Mouse (Mus musculus) limb, embryonic 12.5 days (tissue): ENCODE results near the gene Sema6c. TPM values are rescaled to one million over a fixed set of nuclear protein-coding genes. Genes with fewer than 3 reads are reported as not detected.
"Not testable (repeated sequence)": the region's sequence is repeated elsewhere in the genome, so short reads cannot be mapped to it uniquely, and the experiment has no call there.

Experiments
- ATAC-seq: fragments of 200-750 bp; cut with Nextera tagmentation; 2 replicates; pipeline ENCODE4 v1.8.0; 2017; ENCODE audit warnings: low read depth, moderate TSS enrichment; ENCODE audit not compliant: insufficient number of reproducible peaks, insufficient read depth, low FRiP score, low TSS enrichment
- H3K27ac ChIP-seq: fragments of 300-500 bp; sonication (generic); 2 replicates; pipeline ENCODE4 v1.5.1; 2016; ENCODE audit warnings: mild to moderate bottlenecking, moderate library complexity
- H3K27me3 ChIP-seq: fragments of 300-500 bp; sonication (generic); 2 replicates; pipeline ENCODE4 v1.6.1; 2016; ENCODE audit warnings: mild to moderate bottlenecking, moderate library complexity
- H3K36me3 ChIP-seq: fragments of 300-500 bp; sonication (generic); 2 replicates; pipeline ENCODE4 v1.6.1; 2016; ENCODE audit warnings: mild to moderate bottlenecking, moderate library complexity
- H3K4me1 ChIP-seq: fragments of 300-500 bp; sonication (generic); replicated peaks from 2 replicates; pipeline ENCODE4 v1.6.1; 2016
- H3K4me2 ChIP-seq: fragments of 300-500 bp; sonication (generic); 2 replicates; pipeline ENCODE4 v1.6.1; 2016; ENCODE audit warnings: mild to moderate bottlenecking, moderate library complexity
- H3K4me3 ChIP-seq: fragments of 300-500 bp; sonication (generic); replicated peaks from 2 replicates; pipeline ENCODE4 v1.5.1; 2016; ENCODE audit warnings: mild to moderate bottlenecking
- H3K9ac ChIP-seq: fragments of 300-500 bp; sonication (generic); replicated peaks from 2 replicates; pipeline ENCODE4 v1.6.1; 2016; ENCODE audit warnings: mild to moderate bottlenecking, moderate library complexity
- H3K9me3 ChIP-seq: fragments of 300-500 bp; sonication (generic); 2 replicates; pipeline ENCODE4 v1.6.1; 2016; ENCODE audit warnings: mild to moderate bottlenecking, moderate library complexity
- WGBS: fragments of 180-500 bp; shearing (Covaris S2); methylation state at CpG from one replicate; pipeline ENCODE4 v1.1.7; 2016; 5-methylcytosine and 5-hydroxymethylcytosine counted together
- polyA plus RNA-seq: library from polyadenylated mRNA; unstranded; fragments of >200 nt; fragmentation: Nextera tagmentation; extraction: Ambion mirVana; gene quantifications from 2 replicates; pipeline ENCODE4 v1.2.1, GENCODE M21; 2016

The Sema6c gene
- polyA plus RNA-seq, 1 experiment from 2014 or later, result 23.7 TPM

GRCm38 (mm10) chr3:95186888-95187287 lies 26.6 kb downstream of the Sema6c start:
- Histone ChIP-seq H3K4me3 (no peak overlapping the region), H3K36me3 (peaks cover 86% of the 10 kb centered on the region), H3K4me1 (no peaks in the 10 kb centered on the region), H3K27me3 (no peaks in the 10 kb centered on the region), H3K4me2 (no peak overlapping the region), H3K9me3 (no peaks in the 10 kb centered on the region), H3K27ac (no peak overlapping the region), H3K9ac (no peak overlapping the region)
- WGBS, result 86% methylated on average over 6 of the region's 6 CpGs
- ATAC-seq, result no peak

GRCm38 (mm10) chr3:95194721-95195135 lies 34.5 kb downstream of the Sema6c start:
- Histone ChIP-seq H3K27ac (no peak overlapping the region), H3K36me3 (peaks cover 86% of the 10 kb centered on the region), H3K27me3 (no peaks in the 10 kb centered on the region), H3K4me2 (no peak overlapping the region), H3K9me3 (no peaks in the 10 kb centered on the region), H3K9ac (no peak overlapping the region), H3K4me1 (no peaks in the 10 kb centered on the region), H3K4me3 (no peak overlapping the region)
- ATAC-seq, result no peak
- 87% methylated on average over 6 of the region's 6 CpGs for WGBS

GRCm38 (mm10) chr3:95195772-95196171 lies 35.5 kb downstream of the Sema6c start:
- no peak for ATAC-seq
- no peaks in the 10 kb centered on the region for H3K9me3 ChIP-seq
- H3K27ac ChIP-seq, result no peak overlapping the region
- no peak overlapping the region for H3K9ac ChIP-seq
- H3K4me2 ChIP-seq, result no peak overlapping the region
- no peaks in the 10 kb centered on the region for H3K4me1 ChIP-seq
- H3K4me3 ChIP-seq, result no peak overlapping the region
- H3K36me3 ChIP-seq, result peaks cover 88% of the 10 kb centered on the region
- WGBS, result 85% methylated on average over 2 of the region's 2 CpGs
- no peaks in the 10 kb centered on the region for H3K27me3 ChIP-seq

GRCm38 (mm10) chr3:95199101-95199500 lies 38.8 kb downstream of the Sema6c start:
- WGBS, result 79% methylated on average over 1 of the region's 1 CpGs
- no peak overlapping the region for H3K27ac ChIP-seq
- no peak for ATAC-seq
- H3K4me3 ChIP-seq, result no peak overlapping the region
- H3K9ac ChIP-seq, result no peak overlapping the region
- H3K9me3 ChIP-seq, result no peaks in the 10 kb centered on the region
- H3K36me3 ChIP-seq, result peaks cover 94% of the 10 kb centered on the region
- no peaks in the 10 kb centered on the region for H3K27me3 ChIP-seq
- H3K4me2 ChIP-seq, result no peak overlapping the region
- H3K4me1 ChIP-seq, result no peaks in the 10 kb centered on the region

GRCm38 (mm10) chr3:95200132-95200531 lies 39.9 kb downstream of the Sema6c start:
- Histone ChIP-seq H3K4me3 (no peak overlapping the region), H3K4me1 (no peaks in the 10 kb centered on the region), H3K9ac (no peak overlapping the region), H3K27me3 (no peaks in the 10 kb centered on the region), H3K9me3 (no peaks in the 10 kb centered on the region), H3K36me3 (peaks cover 95% of the 10 kb centered on the region), H3K27ac (no peak overlapping the region), H3K4me2 (no peak overlapping the region)
- no peak for ATAC-seq
- WGBS, result 85% methylated on average over 7 of the region's 7 CpGs

GRCm38 (mm10) chr3:95200562-95200961 lies 40.3 kb downstream of the Sema6c start:
- no peaks in the 10 kb centered on the region for H3K9me3 ChIP-seq
- no peaks in the 10 kb centered on the region for H3K4me1 ChIP-seq
- no peak overlapping the region for H3K27ac ChIP-seq
- no peak for ATAC-seq
- 67% methylated on average over 2 of the region's 2 CpGs for WGBS
- H3K27me3 ChIP-seq, result no peaks in the 10 kb centered on the region
- H3K9ac ChIP-seq, result no peak overlapping the region
- peaks cover 95% of the 10 kb centered on the region for H3K36me3 ChIP-seq
- H3K4me3 ChIP-seq, result no peak overlapping the region
- no peak overlapping the region for H3K4me2 ChIP-seq

- no peak for ATAC-seq
- 90% methylated on average over 6 of the region's 6 CpGs for WGBS
- H3K4me2 ChIP-seq, result no peak overlapping the region
These were observed 43.6 kb downstream of the Sema6c start for GRCm38 (mm10) chr3:95203880-95204279.

GRCm38 (mm10) chr3:95208286-95208685 lies 48.0 kb downstream of the Sema6c start:
- WGBS, result 93% methylated on average over 4 of the region's 4 CpGs
- no peak for ATAC-seq
- Histone ChIP-seq H3K9me3 (no peaks in the 10 kb centered on the region), H3K4me2 (no peak overlapping the region), H3K4me1 (no peaks in the 10 kb centered on the region), H3K27me3 (no peaks in the 10 kb centered on the region), H3K4me3 (no peak overlapping the region), H3K9ac (no peak overlapping the region), H3K27ac (no peak overlapping the region), H3K36me3 (peaks cover 71% of the 10 kb centered on the region)

More at GRCm38 (mm10) chr3:95203880-95204279, 43.6 kb downstream of the Sema6c start:
- H3K4me3 ChIP-seq, result no peak overlapping the region
- H3K27ac ChIP-seq, result no peak overlapping the region
- no peaks in the 10 kb centered on the region for H3K27me3 ChIP-seq
- H3K36me3 ChIP-seq, result peaks cover 94% of the 10 kb centered on the region
- H3K9ac ChIP-seq, result no peak overlapping the region
- no peaks in the 10 kb centered on the region for H3K9me3 ChIP-seq
- H3K4me1 ChIP-seq, result no peaks in the 10 kb centered on the region

GRCm38 (mm10) chr3:95210585-95210984 lies 50.3 kb downstream of the Sema6c start:
- Histone ChIP-seq H3K4me2 (no peak overlapping the region), H3K36me3 (peaks cover 66% of the 10 kb centered on the region), H3K9ac (no peak overlapping the region), H3K27ac (no peak overlapping the region), H3K4me3 (no peak overlapping the region), H3K4me1 (no peaks in the 10 kb centered on the region), H3K9me3 (no peaks in the 10 kb centered on the region), H3K27me3 (no peaks in the 10 kb centered on the region)
- 93% methylated on average over 2 of the region's 2 CpGs for WGBS
- ATAC-seq, result no peak

GRCm38 (mm10) chr3:95212889-95213608 lies 52.8 kb downstream of the Sema6c start:
- H3K36me3 ChIP-seq, result peaks cover 48% of the 10 kb centered on the region
- H3K4me2 ChIP-seq, H3K4me1 ChIP-seq, H3K27me3 ChIP-seq, H3K9me3 ChIP-seq, H3K4me3 ChIP-seq, ATAC-seq, H3K9ac ChIP-seq, H3K27ac ChIP-seq: not testable (repeated sequence)
- WGBS, result 92% methylated on average over 9 of the region's 10 CpGs

- H3K27ac ChIP-seq, result no peak overlapping the region
- WGBS, result 97% methylated on average over 1 of the region's 1 CpGs
- H3K36me3 ChIP-seq, result peaks cover 44% of the 10 kb centered on the region
- H3K9me3 ChIP-seq, result no peaks in the 10 kb centered on the region
- H3K9ac ChIP-seq, result no peak overlapping the region
- no peaks in the 10 kb centered on the region for H3K27me3 ChIP-seq
- H3K4me1 ChIP-seq, result peaks cover 6% of the 10 kb centered on the region
- no peak for ATAC-seq
- H3K4me3 ChIP-seq, result no peak overlapping the region
- no peak overlapping the region for H3K4me2 ChIP-seq
These were observed 53.3 kb downstream of the Sema6c start for GRCm38 (mm10) chr3:95213609-95213975.
